Mouse (Mus musculus) E14TG2a.4 (cell line): ENCODE measurements around the gene Dcp1b.

ENCODE experiments used
- CTCF ChIP-seq: conservative IDR thresholded peaks from 2 replicates; pipeline ENCODE4 v1.5.1; 2014; ENCODE audit warnings: low read length
- NANOG ChIP-seq: IDR thresholded peaks from 2 replicates; pipeline ENCODE4 v1.6.1; 2014; ENCODE audit warnings: borderline replicate concordance, low read length, mixed read lengths
- POU5F1 ChIP-seq: IDR thresholded peaks from 2 replicates; pipeline ENCODE4 v1.6.1; 2014; ENCODE audit warnings: low read length, borderline replicate concordance

DNA sequence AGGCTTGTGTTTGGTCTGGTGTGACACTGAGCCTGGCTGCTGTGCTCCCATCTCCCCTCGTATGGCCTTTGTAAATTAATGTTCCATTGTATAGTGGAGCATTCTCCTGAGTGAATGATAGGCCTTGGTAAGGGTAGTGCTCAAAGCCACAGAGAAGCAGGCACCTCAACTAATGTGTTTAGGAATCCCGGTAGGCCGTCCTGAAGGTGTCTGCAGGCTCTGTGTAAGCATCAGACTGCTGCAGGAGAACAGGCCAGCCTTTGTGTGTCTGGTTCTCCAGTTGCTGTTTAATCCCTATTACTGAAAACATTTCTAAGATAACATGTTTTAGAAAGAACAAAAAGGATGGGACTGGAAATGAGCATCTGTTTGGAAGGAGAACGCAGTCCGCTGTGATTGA, 43.5 kb downstream of the Dcp1b start:
- TF ChIP-seq CTCF = no peak
- TF ChIP-seq POU5F1 = no peak
- TF ChIP-seq NANOG = no peak
